Mouse (Mus musculus): ENCODE measurements around the gene Gabbr2.

The Gabbr2 gene

DNA sequence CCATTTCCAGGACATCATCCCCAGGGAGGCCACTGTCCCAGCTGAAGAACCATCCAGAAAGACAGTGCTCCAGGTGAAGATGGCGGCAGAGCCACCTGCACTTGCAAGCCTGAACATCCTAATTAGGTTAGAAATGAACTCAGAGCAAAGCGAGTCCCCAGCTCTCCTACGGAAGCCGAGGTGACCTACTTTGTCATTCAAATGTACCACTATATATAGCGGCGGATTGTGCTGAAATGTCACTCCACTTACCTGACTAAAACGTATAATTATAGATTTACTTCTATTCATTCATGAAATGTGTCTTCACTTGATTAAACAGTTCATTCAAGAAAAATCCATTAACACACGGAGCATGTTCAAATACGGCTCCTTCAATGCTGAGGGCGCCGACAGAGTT lies 170.0 kb downstream of the Gabbr2 start:
- DNase-seq (ENCODE audit: low spot score), result no peak

- no peak for DNase-seq (ENCODE audit: low spot score)
These were observed 176.7 kb downstream of the Gabbr2 start for GRCm38 (mm10) chr4:46814954-46815353.

GRCm38 (mm10) chr4:46814236-46814635 lies 177.4 kb downstream of the Gabbr2 start:
- DNase-seq (ENCODE audit: low spot score), result no peak

DNA sequence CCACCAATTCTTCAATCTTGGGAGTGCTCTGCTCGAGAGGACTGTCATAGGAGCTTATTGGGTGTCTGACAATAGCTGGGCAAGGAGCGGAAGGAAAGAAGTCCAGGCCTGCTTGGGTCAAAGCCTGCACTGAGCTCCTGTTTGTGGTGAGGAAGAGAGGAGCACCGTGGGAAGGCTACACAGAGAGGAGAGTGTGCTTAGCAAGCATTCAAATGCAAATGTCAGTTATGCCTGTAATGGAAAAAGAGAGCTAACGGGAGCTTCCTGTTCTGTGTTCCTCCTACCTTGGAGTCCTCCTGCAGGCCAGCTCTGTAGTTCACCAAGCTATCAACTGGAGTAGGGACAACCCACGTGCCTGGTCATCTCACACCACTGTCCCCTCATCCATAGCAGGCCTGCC lies 180.5 kb downstream of the Gabbr2 start:
- DNase-seq (ENCODE audit: low spot score), result no peak

GRCm38 (mm10) chr4:46806876-46807275 lies 184.8 kb downstream of the Gabbr2 start:
- no peak for DNase-seq (ENCODE audit: low spot score)

DNA sequence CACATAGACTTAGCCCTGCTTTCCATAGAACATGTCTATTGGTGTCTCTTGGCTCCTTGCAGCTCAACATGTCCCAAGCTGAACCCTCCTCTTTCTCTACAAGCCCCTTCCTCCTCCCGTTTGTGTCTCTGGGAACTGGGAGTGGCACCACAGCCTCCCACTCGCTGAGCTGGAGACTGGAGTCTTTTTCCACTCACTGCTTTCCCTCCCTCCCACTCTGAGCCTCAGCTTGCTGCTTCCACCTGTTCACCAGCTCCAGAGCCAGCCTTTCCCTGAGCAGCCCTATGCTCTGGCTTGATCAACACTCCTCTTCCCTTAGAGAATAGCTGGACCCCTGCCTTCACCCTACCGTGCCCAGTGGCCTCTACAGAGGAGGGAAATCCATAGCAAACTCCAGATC lies 185.8 kb downstream of the Gabbr2 start:
- no peak for DNase-seq (ENCODE audit: low spot score)

- no peak for DNase-seq (ENCODE audit: low spot score)
These were observed 189.3 kb downstream of the Gabbr2 start for GRCm38 (mm10) chr4:46802386-46802785.

GRCm38 (mm10) chr4:46799904-46800303 lies 191.8 kb downstream of the Gabbr2 start:
- no peak for DNase-seq (ENCODE audit: low spot score)

GRCm38 (mm10) chr4:46795707-46796106 lies 196.0 kb downstream of the Gabbr2 start:
- no peak for DNase-seq (ENCODE audit: low spot score)

- no peak for DNase-seq (ENCODE audit: low spot score)
These were observed 197.1 kb downstream of the Gabbr2 start for GRCm38 (mm10) chr4:46794583-46794982.

DNA sequence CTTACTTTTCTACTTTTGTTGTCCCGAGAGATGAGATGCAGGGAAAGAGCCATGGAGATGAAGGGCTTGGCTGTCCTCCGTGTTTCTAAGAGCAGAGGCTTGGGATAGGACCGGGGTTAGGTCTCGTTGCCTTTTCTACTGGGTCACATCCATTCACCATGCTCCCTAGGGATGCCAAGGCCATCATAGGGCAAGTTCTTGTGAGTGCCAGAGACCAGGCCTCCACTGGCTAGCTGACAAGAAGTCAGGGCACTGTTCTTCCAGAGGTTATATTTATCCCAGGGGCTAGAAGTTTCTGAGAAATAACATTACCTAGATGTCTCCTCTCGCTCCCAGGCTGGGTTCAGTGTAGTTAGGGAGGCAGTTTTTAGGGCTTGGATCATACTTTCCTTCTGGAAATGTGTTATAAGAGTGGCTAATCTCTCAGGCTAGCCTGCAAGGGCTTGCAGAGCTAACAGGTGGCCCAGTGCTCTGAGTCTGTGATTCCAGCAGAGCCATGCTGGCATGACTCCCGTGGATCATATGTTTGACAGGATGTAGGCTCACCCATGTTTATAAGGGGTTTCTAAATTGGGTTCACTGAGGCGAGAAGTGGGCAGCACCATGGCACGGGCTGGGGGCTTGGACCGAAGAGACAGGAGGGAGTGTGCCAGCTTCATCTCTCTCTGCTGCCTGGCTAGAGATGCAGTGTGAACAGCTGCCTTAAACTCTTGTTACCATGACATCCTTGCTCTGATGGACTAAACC lies 199.2 kb downstream of the Gabbr2 start:
- no peak for DNase-seq (ENCODE audit: low spot score)

GRCm38 (mm10) chr4:46791268-46791951 lies 200.3 kb downstream of the Gabbr2 start:
- DNase-seq (ENCODE audit: low spot score), result no peak

- DNase-seq (ENCODE audit: low spot score), result no peak
These were observed 200.9 kb downstream of the Gabbr2 start for GRCm38 (mm10) chr4:46790609-46791267.

DNA sequence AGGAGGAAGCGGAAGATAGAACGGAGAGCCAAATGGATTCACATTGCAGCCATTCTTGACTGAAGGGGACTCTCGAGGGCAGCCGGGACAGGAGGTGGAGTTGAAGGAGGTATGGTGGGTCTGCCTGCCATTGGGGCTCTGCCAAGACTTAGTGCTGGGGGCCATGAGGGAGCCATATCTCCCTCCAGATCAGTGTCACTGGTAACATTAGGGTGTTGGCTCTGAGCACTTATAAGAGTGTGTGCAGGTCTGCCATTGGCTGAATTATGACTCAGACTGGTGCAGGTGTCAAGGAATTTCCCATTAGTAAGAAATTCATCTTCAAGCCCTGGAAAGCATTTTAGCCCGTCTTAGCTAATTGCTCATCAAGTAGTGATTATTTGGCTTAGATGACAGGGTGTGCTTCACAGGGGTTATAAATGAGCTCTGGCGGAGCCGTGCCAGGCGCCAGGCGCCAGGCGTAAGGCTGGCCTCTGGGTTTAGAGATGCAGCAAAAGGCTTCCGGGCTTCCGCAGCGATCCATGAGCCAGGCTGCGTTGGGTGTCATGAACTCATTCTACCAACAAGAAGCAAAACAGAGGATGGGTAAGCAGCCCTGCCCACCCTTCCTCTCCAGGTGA lies 207.1 kb downstream of the Gabbr2 start:
- DNase-seq (ENCODE audit: low spot score), result no peak

DNA sequence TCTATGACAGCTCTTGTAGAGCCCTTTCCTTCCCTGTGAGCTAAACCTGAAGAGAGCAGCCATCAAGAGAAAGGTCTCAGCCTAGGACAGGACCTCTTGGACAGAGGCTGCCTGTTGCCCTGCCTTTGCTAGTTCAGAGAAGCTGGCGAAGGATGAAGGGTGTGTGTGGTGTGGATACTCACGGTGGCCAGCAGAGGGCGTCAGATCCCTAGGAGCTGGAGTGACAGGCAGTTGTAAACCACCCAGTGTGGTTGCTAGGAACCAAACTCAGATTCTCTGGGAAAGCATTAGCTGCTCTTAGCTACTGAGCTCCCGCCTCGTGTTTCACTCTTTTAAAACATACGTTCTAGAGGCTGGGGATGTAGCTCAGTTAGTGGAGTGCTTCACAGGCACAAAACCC lies 210.6 kb downstream of the Gabbr2 start:
- DNase-seq (ENCODE audit: low spot score), result no peak

DNA sequence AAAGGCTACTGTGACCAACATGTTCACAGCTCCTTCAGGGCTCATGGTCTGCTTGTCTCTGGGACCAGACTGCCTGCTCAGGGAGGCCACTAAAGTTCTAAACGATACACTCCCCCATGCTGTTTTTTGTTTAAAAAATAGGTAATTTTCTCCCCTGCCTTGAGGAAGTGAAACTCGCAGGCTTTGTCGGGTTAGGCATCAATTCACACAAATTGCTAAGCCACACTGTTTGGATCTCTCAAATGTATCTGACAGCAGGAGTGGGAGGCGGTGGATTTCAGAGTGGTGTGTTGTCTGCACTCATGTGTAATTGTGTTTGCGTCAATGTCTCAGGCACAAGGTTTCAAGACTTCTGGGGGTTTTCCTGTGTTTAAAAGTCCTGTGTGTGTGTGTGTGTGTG lies 215.7 kb downstream of the Gabbr2 start:
- no peak for DNase-seq (ENCODE audit: low spot score)

DNA sequence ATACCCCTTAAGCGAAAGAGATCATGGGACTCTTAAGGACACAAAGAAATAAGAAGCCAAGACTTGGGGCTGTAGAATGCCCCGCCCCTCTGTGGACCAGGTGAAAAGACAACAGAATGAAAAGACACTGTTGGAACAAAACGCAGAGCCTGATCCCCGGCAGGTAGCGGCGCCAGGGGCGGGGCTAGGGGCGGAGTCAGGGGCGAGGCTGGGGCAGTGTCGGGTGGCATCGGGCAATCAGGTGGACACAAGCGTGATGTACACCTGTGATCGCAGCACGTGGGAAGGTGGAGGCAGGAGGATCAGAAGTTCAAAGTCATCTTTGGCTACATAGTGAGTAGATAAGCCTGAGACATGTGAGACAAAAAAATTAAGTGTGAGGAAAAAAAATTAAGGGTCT lies 217.0 kb downstream of the Gabbr2 start:
- DNase-seq (ENCODE audit: low spot score), result no peak

- DNase-seq (ENCODE audit: low spot score), result no peak
These were observed 218.4 kb downstream of the Gabbr2 start for GRCm38 (mm10) chr4:46773243-46773642.

GRCm38 (mm10) chr4:46772591-46772990 lies 219.1 kb downstream of the Gabbr2 start:
- no peak for DNase-seq (ENCODE audit: low spot score)

DNA sequence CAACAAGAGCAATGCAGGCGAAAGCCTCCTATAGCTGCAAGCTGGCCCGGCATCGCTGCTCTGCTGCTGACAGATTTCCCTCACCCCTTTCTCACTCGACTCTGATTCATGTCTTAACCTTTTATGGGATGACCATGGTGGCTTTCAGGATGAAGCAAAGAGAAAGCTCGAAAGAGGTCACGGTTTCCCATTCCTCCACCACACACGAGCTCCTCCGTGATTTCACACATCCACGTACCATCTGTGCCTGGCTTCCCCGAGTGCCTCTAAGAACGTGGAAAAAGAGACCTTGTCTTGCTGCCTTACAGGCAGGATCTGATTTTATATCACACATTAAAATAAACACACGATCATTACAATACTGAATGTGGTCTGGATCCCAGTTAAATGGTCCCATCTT lies 220.6 kb downstream of the Gabbr2 start:
- DNase-seq (ENCODE audit: low spot score), result no peak

DNA sequence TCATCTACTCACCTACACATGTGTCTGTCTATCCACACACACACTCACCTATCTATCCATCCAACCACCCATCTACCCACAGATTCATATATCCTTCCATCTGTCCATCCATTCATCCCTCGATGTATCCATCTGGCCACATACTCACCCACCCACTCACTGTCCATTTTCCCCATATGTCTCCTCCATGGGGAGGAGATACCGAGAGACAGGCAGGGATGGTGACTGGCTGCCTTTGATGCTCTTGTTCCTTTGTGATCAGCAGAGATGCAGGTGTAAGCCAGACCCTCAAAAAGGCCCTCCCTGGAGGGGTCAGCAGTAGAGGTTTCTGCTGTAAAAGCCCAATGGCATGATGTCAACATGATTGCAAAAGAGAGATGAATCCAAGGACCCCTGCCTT lies 221.0 kb downstream of the Gabbr2 start:
- no peak for DNase-seq (ENCODE audit: low spot score)

DNA sequence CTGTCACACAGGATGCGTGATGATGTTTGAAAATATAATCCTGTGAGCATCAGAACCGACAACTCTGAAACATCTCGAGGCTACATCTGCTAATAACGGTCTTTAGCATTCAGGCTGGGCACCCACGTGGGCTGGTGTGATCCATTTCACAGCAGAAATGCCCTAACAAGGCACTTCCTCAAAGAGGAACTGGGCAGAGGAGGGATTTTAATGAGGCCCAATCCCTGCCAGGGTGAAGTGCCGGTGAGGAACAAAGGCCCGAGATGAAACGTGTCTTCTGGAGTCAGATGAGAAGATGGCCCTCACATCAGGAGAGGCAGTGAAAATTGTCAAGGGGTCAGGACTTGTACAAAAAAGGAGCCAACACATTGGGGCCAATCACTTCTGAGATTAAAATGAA lies 221.6 kb downstream of the Gabbr2 start:
- no peak for DNase-seq (ENCODE audit: low spot score)

DNA sequence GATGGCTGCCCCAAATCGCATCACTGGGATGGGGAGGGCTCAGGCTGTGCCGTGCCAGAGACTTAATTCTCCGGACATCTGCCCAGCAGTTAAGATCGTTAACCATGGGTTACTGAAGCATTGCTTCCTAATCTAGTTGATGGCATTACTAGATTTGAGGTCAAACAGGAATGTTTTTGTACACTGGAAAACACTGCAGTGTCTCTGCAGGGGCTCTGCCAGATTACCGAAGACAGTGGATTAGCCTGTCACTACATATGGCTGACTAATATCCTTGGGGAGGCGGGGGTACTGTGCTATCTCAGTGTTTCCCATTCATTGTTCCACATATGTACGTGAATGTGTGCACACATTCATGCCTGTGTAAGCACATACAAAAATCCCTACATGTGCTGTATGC lies 225.3 kb downstream of the Gabbr2 start:
- DNase-seq (ENCODE audit: low spot score), result no peak
